Mouse (Mus musculus) kidney, embryonic 16.5 days (tissue): ENCODE data around the gene Nfkb2. TPM values are rescaled to one million over a fixed set of nuclear protein-coding genes. Genes with fewer than 3 reads are reported as not detected.

Source experiments
- ATAC-seq: fragments of 200-750 bp; cut with Nextera tagmentation; 2 replicates; pipeline ENCODE4 v1.8.0; 2017; ENCODE audit warnings: moderate TSS enrichment; ENCODE audit not compliant: low FRiP score, low TSS enrichment
- H3K27ac ChIP-seq: fragments of 300-500 bp; sonication (generic); 2 replicates; pipeline ENCODE4 v1.5.1; 2014; ENCODE audit warnings: low read length
- H3K27me3 ChIP-seq: fragments of 300-500 bp; sonication (generic); 2 replicates; pipeline ENCODE4 v1.6.1; 2014; ENCODE audit warnings: low read length, control low read depth, mixed read lengths; ENCODE audit not compliant: insufficient read depth
- H3K36me3 ChIP-seq: fragments of 300-500 bp; sonication (generic); 2 replicates; pipeline ENCODE4 v1.6.1; 2014; ENCODE audit warnings: low read length, control low read depth, mixed read lengths; ENCODE audit not compliant: insufficient read depth
- H3K4me1 ChIP-seq: fragments of 300-500 bp; sonication (generic); 2 replicates; pipeline ENCODE4 v1.6.1; 2014; ENCODE audit warnings: low read length, control low read depth, mixed read lengths; ENCODE audit not compliant: insufficient read depth
- H3K4me2 ChIP-seq: fragments of 300-500 bp; sonication (generic); replicated peaks from 2 replicates; pipeline ENCODE4 v1.6.1; 2014; ENCODE audit warnings: low read depth, low read length
- H3K4me3 ChIP-seq: fragments of 300-500 bp; sonication (generic); 2 replicates; pipeline ENCODE4 v1.5.1; 2014; ENCODE audit warnings: mild to moderate bottlenecking, low read length
- H3K9ac ChIP-seq: fragments of 300-500 bp; sonication (generic); replicated peaks from 2 replicates; pipeline ENCODE4 v1.6.1; 2014; ENCODE audit warnings: low read length
- H3K9me3 ChIP-seq: fragments of 300-500 bp; sonication (generic); 2 replicates; pipeline ENCODE4 v1.6.1; 2016; ENCODE audit warnings: low read length, control low read depth
- WGBS: fragments of 180-500 bp; shearing (Covaris S2); extraction: QIAGEN DNeasy Blood & Tissue Kit; methylation state at CpG from one replicate; pipeline ENCODE4 v1.1.7; 2014; 5-methylcytosine and 5-hydroxymethylcytosine counted together
- polyA plus RNA-seq: library from polyadenylated mRNA; unstranded; fragments of >200 nt; fragmentation: Nextera tagmentation; extraction: Ambion mirVana; gene quantifications from 2 replicates; pipeline ENCODE4 v1.2.1, GENCODE M21; 2015

Nfkb2 gene
- polyA plus RNA-seq, 1 experiment from 2014 or later = 11.5 TPM

DNA sequence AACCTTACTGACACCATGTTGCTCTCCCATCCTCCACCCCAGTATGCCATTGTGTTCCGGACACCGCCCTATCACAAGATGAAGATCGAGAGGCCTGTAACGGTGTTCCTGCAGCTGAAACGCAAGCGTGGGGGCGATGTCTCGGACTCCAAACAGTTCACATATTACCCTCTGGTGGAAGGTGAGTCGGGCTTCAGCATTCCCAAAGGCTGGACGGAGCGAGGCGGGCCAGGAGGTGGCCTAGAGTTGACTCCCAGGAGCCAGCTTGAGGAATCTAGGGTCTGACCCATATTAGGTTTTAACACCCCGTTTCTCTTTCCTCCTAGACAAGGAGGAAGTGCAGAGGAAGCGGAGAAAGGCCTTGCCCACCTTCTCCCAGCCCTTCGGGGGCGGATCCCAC, 4.2 kb downstream of the Nfkb2 start:
- H3K9ac ChIP-seq = no peak overlapping the region

GRCm38 (mm10) chr19:46308706-46309435, 4.8 kb downstream of the Nfkb2 start:
- Histone ChIP-seq H3K27ac (no peak overlapping the region), H3K4me2 (peak overlapping the region; percentile 79), H3K9me3 (no peaks in the 10 kb centered on the region), H3K27me3 (peaks cover 15% of the 10 kb centered on the region), H3K9ac (peak overlapping the region; percentile 67), H3K4me3 (peak overlapping the region; percentile 45), H3K36me3 (peaks cover 4% of the 10 kb centered on the region), H3K4me1 (peaks cover 13% of the 10 kb centered on the region)
- no peak for ATAC-seq
- 2% methylated on average over 47 of the region's 47 CpGs for WGBS

More for the DNA sequence above, 4.2 kb downstream of the Nfkb2 start:
- WGBS = 72% methylated on average over 16 of the region's 16 CpGs
- H3K27me3 ChIP-seq = peaks cover 9% of the 10 kb centered on the region
- H3K36me3 ChIP-seq = peaks cover 4% of the 10 kb centered on the region
- 0 out of 2 replicates have a peak overlapping the region, but pooled peaks have one; percentile 79 for H3K4me2 ChIP-seq
- H3K4me1 ChIP-seq = peaks cover 17% of the 10 kb centered on the region
- no peak for ATAC-seq
- H3K4me3 ChIP-seq = no peak overlapping the region
- no peak overlapping the region for H3K27ac ChIP-seq
- H3K9me3 ChIP-seq = no peaks in the 10 kb centered on the region

- ATAC-seq = no peak
- Histone ChIP-seq H3K27me3 (peaks cover 24% of the 10 kb centered on the region), H3K36me3 (peaks cover 4% of the 10 kb centered on the region), H3K4me3 (no peak overlapping the region), H3K4me2 (no peak overlapping the region), H3K9me3 (no peaks in the 10 kb centered on the region), H3K4me1 (peaks cover 12% of the 10 kb centered on the region), H3K27ac (no peak overlapping the region), H3K9ac (no peak overlapping the region)
- 81% methylated on average over 21 of the region's 21 CpGs for WGBS
These were observed 5.7 kb downstream of the Nfkb2 start for GRCm38 (mm10) chr19:46309651-46310305.

GRCm38 (mm10) chr19:46310312-46310865, 6.3 kb downstream of the Nfkb2 start:
- peaks cover 30% of the 10 kb centered on the region for H3K27me3 ChIP-seq
- H3K4me1 ChIP-seq = peaks cover 12% of the 10 kb centered on the region
- H3K9ac ChIP-seq = no peak overlapping the region
- peaks cover 4% of the 10 kb centered on the region for H3K36me3 ChIP-seq
- no peak for ATAC-seq
- H3K4me3 ChIP-seq = no peak overlapping the region
- no peak overlapping the region for H3K4me2 ChIP-seq
- H3K9me3 ChIP-seq = no peaks in the 10 kb centered on the region
- H3K27ac ChIP-seq = no peak overlapping the region
- WGBS = 90% methylated on average over 12 of the region's 12 CpGs

DNA sequence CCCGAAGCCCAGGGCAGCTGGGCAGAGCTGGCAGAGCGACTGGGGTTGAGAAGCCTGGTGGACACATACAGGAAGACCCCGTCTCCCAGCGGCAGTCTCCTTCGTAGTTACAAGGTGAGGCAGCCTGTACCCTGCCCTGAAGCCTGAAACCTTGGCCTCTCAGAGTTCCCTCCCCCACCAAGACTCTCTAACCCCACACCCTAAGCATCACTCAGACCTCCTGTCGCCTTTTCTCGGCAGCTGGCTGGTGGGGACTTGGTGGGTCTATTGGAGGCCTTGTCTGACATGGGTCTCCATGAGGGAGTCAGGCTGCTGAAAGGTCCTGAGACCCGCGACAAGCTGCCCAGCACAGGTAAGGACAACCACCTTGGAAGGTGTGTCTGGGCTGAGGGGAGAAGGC, 7.2 kb downstream of the Nfkb2 start:
- 87% methylated on average over 9 of the region's 9 CpGs for WGBS
- H3K27me3 ChIP-seq = peaks cover 40% of the 10 kb centered on the region

GRCm38 (mm10) chr19:46312566-46312965, 8.4 kb downstream of the Nfkb2 start:
- Histone ChIP-seq H3K27me3 (peaks cover 52% of the 10 kb centered on the region), H3K36me3 (peaks cover 4% of the 10 kb centered on the region), H3K4me1 (peaks cover 8% of the 10 kb centered on the region), H3K27ac (no peak overlapping the region), H3K9me3 (no peaks in the 10 kb centered on the region), H3K9ac (no peak overlapping the region), H3K4me3 (no peak overlapping the region), H3K4me2 (no peak overlapping the region)
- 90% methylated on average over 21 of the region's 21 CpGs for WGBS
- no peak for ATAC-seq

More for the DNA sequence above, 7.2 kb downstream of the Nfkb2 start:
- Histone ChIP-seq H3K27ac (no peak overlapping the region), H3K36me3 (peaks cover 4% of the 10 kb centered on the region), H3K9ac (no peak overlapping the region), H3K4me1 (peaks cover 6% of the 10 kb centered on the region), H3K9me3 (no peaks in the 10 kb centered on the region), H3K4me3 (no peak overlapping the region), H3K4me2 (no peak overlapping the region)
- ATAC-seq = no peak

DNA sequence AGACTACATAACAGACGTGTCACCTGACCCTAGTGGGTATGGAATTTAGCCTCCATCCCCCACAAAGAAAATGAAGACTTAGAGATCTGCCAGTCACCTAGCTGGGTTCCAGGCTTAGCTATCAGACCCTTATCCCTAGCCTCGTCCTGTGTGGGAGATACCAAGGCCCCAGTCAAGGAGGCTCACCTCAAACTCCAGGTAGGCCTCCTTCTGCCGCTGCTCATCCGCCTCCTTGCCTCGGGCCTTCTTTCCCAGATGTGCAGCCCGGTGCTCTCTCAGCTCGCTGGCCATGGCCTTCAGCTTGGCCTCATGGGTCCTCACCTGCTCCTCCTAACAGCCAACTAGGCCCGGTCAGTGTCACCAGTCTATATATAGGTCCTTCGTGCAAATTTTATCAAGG, 9.0 kb downstream of the Nfkb2 start:
- Histone ChIP-seq H3K9me3 (no peaks in the 10 kb centered on the region), H3K27ac (no peak overlapping the region), H3K4me1 (peaks cover 14% of the 10 kb centered on the region), H3K4me3 (no peak overlapping the region), H3K9ac (no peak overlapping the region), H3K4me2 (no peak overlapping the region), H3K27me3 (peaks cover 54% of the 10 kb centered on the region), H3K36me3 (peaks cover 4% of the 10 kb centered on the region)
- WGBS = 87% methylated on average over 9 of the region's 9 CpGs
- no peak for ATAC-seq

- 72% methylated on average over 6 of the region's 6 CpGs for WGBS
- no peak overlapping the region for H3K9ac ChIP-seq
- H3K36me3 ChIP-seq = peaks cover 4% of the 10 kb centered on the region
- peaks cover 56% of the 10 kb centered on the region for H3K27me3 ChIP-seq
- no peak overlapping the region for H3K4me3 ChIP-seq
- H3K4me2 ChIP-seq = no peak overlapping the region
- no peak overlapping the region for H3K27ac ChIP-seq
- H3K4me1 ChIP-seq = peaks cover 14% of the 10 kb centered on the region
- no peaks in the 10 kb centered on the region for H3K9me3 ChIP-seq
- no peak for ATAC-seq
These were observed 9.5 kb downstream of the Nfkb2 start for GRCm38 (mm10) chr19:46313591-46313990.

GRCm38 (mm10) chr19:46314151-46314601, 10.1 kb downstream of the Nfkb2 start:
- H3K9ac ChIP-seq = no peak overlapping the region
- H3K27me3 ChIP-seq = peaks cover 61% of the 10 kb centered on the region
- no peaks in the 10 kb centered on the region for H3K9me3 ChIP-seq
- no peak overlapping the region for H3K4me2 ChIP-seq
- 11% methylated on average over 18 of the region's 18 CpGs for WGBS
- no peak for ATAC-seq
- H3K36me3 ChIP-seq = peaks cover 4% of the 10 kb centered on the region
- no peak overlapping the region for H3K4me3 ChIP-seq
- H3K4me1 ChIP-seq = peaks cover 14% of the 10 kb centered on the region; the same call in 1 of the 2 replicates
- H3K27ac ChIP-seq = no peak overlapping the region
